Mouse (Mus musculus): ENCODE measurements around the gene Krr1. TPM values are rescaled to one million over a fixed set of nuclear protein-coding genes. Genes with fewer than 3 reads are reported as not detected.
"Not testable (repeated sequence)": the region's sequence is repeated elsewhere in the genome, so short reads cannot be mapped to it uniquely, and the experiment has no call there.

Gene Krr1
- polyA plus RNA-seq, 1 experiment from 2014 or later, result 64.1 TPM

DNA sequence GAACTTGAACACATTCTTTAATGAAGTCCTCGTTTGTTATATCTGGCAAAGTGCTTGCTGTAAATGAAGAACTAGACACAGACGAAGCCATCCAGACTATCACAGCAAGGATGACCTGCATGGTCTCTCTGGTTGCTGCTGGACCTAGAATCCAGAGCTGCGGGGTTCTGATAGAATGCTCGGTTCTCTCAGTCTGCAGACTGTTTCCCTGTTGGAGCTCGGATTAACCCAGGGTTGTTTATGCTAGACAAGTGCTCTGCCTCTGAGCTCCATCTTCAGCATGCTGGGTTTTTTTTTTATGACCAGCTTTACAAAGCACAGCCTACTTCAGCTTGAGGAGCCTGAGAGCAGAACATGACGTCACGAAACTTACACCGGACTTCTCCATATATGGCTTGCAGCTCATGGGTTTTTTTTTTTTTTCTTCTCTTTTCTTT, 24.5 kb downstream of the Krr1 start:
- Histone ChIP-seq H3K27ac (ENCODE audit: low read depth, low read length) (no peak overlapping the region), H3K27me3 (ENCODE audit: control insufficient read depth, insufficient read depth, low read length) (no peaks in the 10 kb centered on the region), H3K9ac (ENCODE audit: low read depth, low read length) (no peak overlapping the region), H3K36me3 (ENCODE audit: control insufficient read depth, insufficient read depth, low read length) (no peaks in the 10 kb centered on the region), H3K4me1 (ENCODE audit: control insufficient read depth, insufficient read depth, low read length) (no peaks in the 10 kb centered on the region), H3K4me3 (ENCODE audit: low read length) (no peak overlapping the region), H3K9me3 (ENCODE audit: control insufficient read depth, low read length) (no peaks in the 10 kb centered on the region), H3K4me2 (replicated peaks; ENCODE audit: low read depth, low read length) (no peak overlapping the region)
- no peak for ATAC-seq (ENCODE audit: low FRiP score, low TSS enrichment)
- WGBS, result 79% methylated on average over 8 of the region's 8 CpGs

- Histone ChIP-seq H3K9ac (ENCODE audit: low read depth, low read length) (no peak overlapping the region), H3K9me3 (ENCODE audit: control insufficient read depth, low read length) (no peaks in the 10 kb centered on the region), H3K36me3 (ENCODE audit: control insufficient read depth, insufficient read depth, low read length) (no peaks in the 10 kb centered on the region), H3K4me2 (replicated peaks; ENCODE audit: low read depth, low read length) (no peak overlapping the region), H3K4me3 (ENCODE audit: low read length) (no peak overlapping the region), H3K4me1 (ENCODE audit: control insufficient read depth, insufficient read depth, low read length) (no peaks in the 10 kb centered on the region), H3K27ac (ENCODE audit: low read depth, low read length) (no peak overlapping the region), H3K27me3 (ENCODE audit: control insufficient read depth, insufficient read depth, low read length) (no peaks in the 10 kb centered on the region)
- no peak for ATAC-seq (ENCODE audit: low FRiP score, low TSS enrichment)
Observed at GRCm38 (mm10) chr10:111997671-111998070, 25.2 kb downstream of the Krr1 start.

- no peaks in the 10 kb centered on the region for H3K27me3 ChIP-seq (ENCODE audit: control insufficient read depth, insufficient read depth, low read length)
- H3K9ac ChIP-seq (ENCODE audit: low read depth, low read length), result no peak overlapping the region
- no peak for ATAC-seq (ENCODE audit: low FRiP score, low TSS enrichment)
- no peak overlapping the region for H3K4me2 ChIP-seq (replicated peaks; ENCODE audit: low read depth, low read length)
- H3K9me3 ChIP-seq (ENCODE audit: control insufficient read depth, low read length), result no peaks in the 10 kb centered on the region
- H3K27ac ChIP-seq (ENCODE audit: low read depth, low read length), result no peak overlapping the region
- H3K4me1 ChIP-seq (ENCODE audit: control insufficient read depth, insufficient read depth, low read length), result no peaks in the 10 kb centered on the region
- no peaks in the 10 kb centered on the region for H3K36me3 ChIP-seq (ENCODE audit: control insufficient read depth, insufficient read depth, low read length)
- WGBS, result 61% methylated on average over 3 of the region's 3 CpGs
- no peak overlapping the region for H3K4me3 ChIP-seq (ENCODE audit: low read length)
Observed at GRCm38 (mm10) chr10:111999765-112000164, 27.3 kb downstream of the Krr1 start.

- Histone ChIP-seq H3K9me3 (ENCODE audit: control insufficient read depth, low read length) (no peaks in the 10 kb centered on the region), H3K36me3 (ENCODE audit: control insufficient read depth, insufficient read depth, low read length) (no peaks in the 10 kb centered on the region), H3K27me3 (ENCODE audit: control insufficient read depth, insufficient read depth, low read length) (no peaks in the 10 kb centered on the region), H3K4me3 (ENCODE audit: low read length) (no peak overlapping the region), H3K27ac (ENCODE audit: low read depth, low read length) (no peak overlapping the region), H3K4me2 (replicated peaks; ENCODE audit: low read depth, low read length) (no peak overlapping the region), H3K4me1 (ENCODE audit: control insufficient read depth, insufficient read depth, low read length) (no peaks in the 10 kb centered on the region), H3K9ac (ENCODE audit: low read depth, low read length) (no peak overlapping the region)
- 90% methylated on average over 5 of the region's 5 CpGs for WGBS
- no peak for ATAC-seq (ENCODE audit: low FRiP score, low TSS enrichment)
Observed at GRCm38 (mm10) chr10:112000568-112000967, 28.1 kb downstream of the Krr1 start.

- Histone ChIP-seq H3K9me3 (ENCODE audit: control insufficient read depth, low read length) (no peaks in the 10 kb centered on the region), H3K27ac (ENCODE audit: low read depth, low read length) (no peak overlapping the region), H3K4me3 (ENCODE audit: low read length) (no peak overlapping the region), H3K4me2 (replicated peaks; ENCODE audit: low read depth, low read length) (no peak overlapping the region), H3K27me3 (ENCODE audit: control insufficient read depth, insufficient read depth, low read length) (no peaks in the 10 kb centered on the region), H3K36me3 (ENCODE audit: control insufficient read depth, insufficient read depth, low read length) (no peaks in the 10 kb centered on the region), H3K4me1 (ENCODE audit: control insufficient read depth, insufficient read depth, low read length) (no peaks in the 10 kb centered on the region), H3K9ac (ENCODE audit: low read depth, low read length) (no peak overlapping the region)
- WGBS, result 91% methylated on average over 2 of the region's 2 CpGs
- no peak for ATAC-seq (ENCODE audit: low FRiP score, low TSS enrichment)
Observed at GRCm38 (mm10) chr10:112001350-112001749, 28.9 kb downstream of the Krr1 start.

- Histone ChIP-seq H3K4me2 (replicated peaks; ENCODE audit: low read depth, low read length) (no peak overlapping the region), H3K27me3 (ENCODE audit: control insufficient read depth, insufficient read depth, low read length) (no peaks in the 10 kb centered on the region), H3K27ac (ENCODE audit: low read depth, low read length) (no peak overlapping the region), H3K4me1 (ENCODE audit: control insufficient read depth, insufficient read depth, low read length) (no peaks in the 10 kb centered on the region), H3K9ac (ENCODE audit: low read depth, low read length) (no peak overlapping the region), H3K36me3 (ENCODE audit: control insufficient read depth, insufficient read depth, low read length) (no peaks in the 10 kb centered on the region), H3K4me3 (ENCODE audit: low read length) (no peak overlapping the region), H3K9me3 (ENCODE audit: control insufficient read depth, low read length) (no peaks in the 10 kb centered on the region)
- no peak for ATAC-seq (ENCODE audit: low FRiP score, low TSS enrichment)
- 77% methylated on average over 9 of the region's 9 CpGs for WGBS
Observed at GRCm38 (mm10) chr10:112001756-112002520, 29.5 kb downstream of the Krr1 start.

- no peak within 1 kb of the TSS for H3K27ac ChIP-seq (ENCODE audit: low read depth, low read length)
- H3K36me3 ChIP-seq (ENCODE audit: control insufficient read depth, insufficient read depth, low read length), result no peaks in the 10 kb centered on the region
- no peaks in the 10 kb centered on the region for H3K9me3 ChIP-seq (ENCODE audit: control insufficient read depth, low read length)
- H3K4me2 ChIP-seq (replicated peaks; ENCODE audit: low read depth, low read length), result no peak within 1 kb of the TSS
- H3K4me1 ChIP-seq (ENCODE audit: control insufficient read depth, insufficient read depth, low read length), result no peaks in the 10 kb centered on the region
- 66% methylated on average over 9 of the region's 9 CpGs for WGBS
- no peaks in the 10 kb centered on the region for H3K27me3 ChIP-seq (ENCODE audit: control insufficient read depth, insufficient read depth, low read length)
- no peak within 1 kb of the TSS for H3K4me3 ChIP-seq (ENCODE audit: low read length)
- no peak within 1 kb of the TSS for H3K9ac ChIP-seq (ENCODE audit: low read depth, low read length)
- ATAC-seq (ENCODE audit: low FRiP score, low TSS enrichment), result no peak
Observed at GRCm38 (mm10) chr10:112002544-112003215, 30.2 kb downstream of the Krr1 start, which contains the start of gene Glipr1. TSS of gene Glipr1 (minus strand) at chr10:112002631.

GRCm38 (mm10) chr10:112009511-112009910, 37.0 kb downstream of the Krr1 start:
- H3K4me2 ChIP-seq (replicated peaks; ENCODE audit: low read depth, low read length); H3K4me1 ChIP-seq (ENCODE audit: control insufficient read depth, insufficient read depth, low read length); H3K9ac ChIP-seq (ENCODE audit: low read depth, low read length); H3K9me3 ChIP-seq (ENCODE audit: control insufficient read depth, low read length); ATAC-seq (ENCODE audit: low FRiP score, low TSS enrichment); H3K27ac ChIP-seq (ENCODE audit: low read depth, low read length); H3K4me3 ChIP-seq (ENCODE audit: low read length); H3K27me3 ChIP-seq (ENCODE audit: control insufficient read depth, insufficient read depth, low read length); H3K36me3 ChIP-seq (ENCODE audit: control insufficient read depth, insufficient read depth, low read length): not testable (repeated sequence)
- 90% methylated on average over 1 of the region's 1 CpGs for WGBS

GRCm38 (mm10) chr10:112023585-112023984, 51.1 kb downstream of the Krr1 start:
- no peaks in the 10 kb centered on the region for H3K36me3 ChIP-seq (ENCODE audit: control insufficient read depth, insufficient read depth, low read length)
- H3K9ac ChIP-seq (ENCODE audit: low read depth, low read length), result no peak overlapping the region
- H3K9me3 ChIP-seq (ENCODE audit: control insufficient read depth, low read length), result no peaks in the 10 kb centered on the region
- no peaks in the 10 kb centered on the region for H3K4me1 ChIP-seq (ENCODE audit: control insufficient read depth, insufficient read depth, low read length)
- no peak for ATAC-seq (ENCODE audit: low FRiP score, low TSS enrichment)
- WGBS, result 73% methylated on average over 2 of the region's 2 CpGs
- H3K4me3 ChIP-seq (ENCODE audit: low read length), result no peak overlapping the region
- H3K27ac ChIP-seq (ENCODE audit: low read depth, low read length), result no peak overlapping the region
- H3K4me2 ChIP-seq (replicated peaks; ENCODE audit: low read depth, low read length), result no peak overlapping the region
- no peaks in the 10 kb centered on the region for H3K27me3 ChIP-seq (ENCODE audit: control insufficient read depth, insufficient read depth, low read length)
